Mouse (Mus musculus): ENCODE results near the gene Gpr12. TPM values are rescaled to one million over a fixed set of nuclear protein-coding genes. Genes with fewer than 3 reads are reported as not detected.

Gene Gpr12
- polyA plus RNA-seq, 1 experiment from 2014 or later: 0.18 TPM

Other genes starting within 250 kb of the Gpr12 start
- 4.4 and 4.6 TPM in 2 replicates for gene Wasf3, start 200.3 kb downstream of the Gpr12 start, polyA plus RNA-seq (2016; fragmentation: Nextera tagmentation; extraction: Ambion mirVana)
- gene Gm6408, start 103.3 kb downstream of the Gpr12 start, polyA plus RNA-seq (2016; fragmentation: Nextera tagmentation; extraction: Ambion mirVana): not detected in 2 replicates
- not detected in 2 replicates for gene Gm6370, start 93.9 kb downstream of the Gpr12 start, polyA plus RNA-seq (2016; fragmentation: Nextera tagmentation; extraction: Ambion mirVana)
- gene 4930449I24Rik, start 82.8 kb downstream of the Gpr12 start, polyA plus RNA-seq (2016; fragmentation: Nextera tagmentation; extraction: Ambion mirVana): not detected in 2 replicates
- not detected in 2 replicates for gene Gm3402, start 71.1 kb downstream of the Gpr12 start, polyA plus RNA-seq (2016; fragmentation: Nextera tagmentation; extraction: Ambion mirVana)
- gene Gm3404, start 59.4 kb downstream of the Gpr12 start, polyA plus RNA-seq (2016; fragmentation: Nextera tagmentation; extraction: Ambion mirVana): not detected in 2 replicates
- gene Gm3409, start 47.6 kb downstream of the Gpr12 start, polyA plus RNA-seq (2016; fragmentation: Nextera tagmentation; extraction: Ambion mirVana): not detected in 2 replicates
- gene Gm3415, start 29.1 kb downstream of the Gpr12 start, polyA plus RNA-seq (2016; fragmentation: Nextera tagmentation; extraction: Ambion mirVana): not detected in 2 replicates
- gene Usp12, start 209.8 kb upstream of the Gpr12 start, polyA plus RNA-seq (2016; fragmentation: Nextera tagmentation; extraction: Ambion mirVana): 15.2 and 15.4 TPM in 2 replicates
- 536 and 555 TPM in 2 replicates for gene Rpl21, start 247.7 kb upstream of the Gpr12 start, polyA plus RNA-seq (2016; fragmentation: Nextera tagmentation; extraction: Ambion mirVana)

All from limb, embryonic 12.5 days (tissue).